Mouse (Mus musculus): ENCODE results near the gene Rtf2. TPM values are rescaled to one million over a fixed set of nuclear protein-coding genes. Genes with fewer than 3 reads are reported as not detected.

The Rtf2 gene
- polyA plus RNA-seq, 1 experiment from 2014 or later, result 95.5 TPM

GRCm38 (mm10) chr2:172467206-172467605 lies 26.9 kb downstream of the Rtf2 start:
- WGBS, result 94% methylated on average over 5 of the region's 5 CpGs
- no peak overlapping the region for H3K4me2 ChIP-seq (replicated peaks; ENCODE audit: low read depth, low read length)
- DNase-seq (ENCODE audit: low spot score) (no peak), ATAC-seq (ENCODE audit: low FRiP score) (no peak)
- no peak overlapping the region for H3K27ac ChIP-seq (ENCODE audit: low read depth, low read length)
- H3K9me3 ChIP-seq (ENCODE audit: control insufficient read depth, low read length), result no peaks in the 10 kb centered on the region
- H3K36me3 ChIP-seq (ENCODE audit: control insufficient read depth, insufficient read depth, low read length), result no peaks in the 10 kb centered on the region; the same call in 1 of the 2 replicates
- no peak overlapping the region for H3K4me3 ChIP-seq (ENCODE audit: low read depth, low read length)
- H3K4me1 ChIP-seq (replicated peaks; ENCODE audit: control insufficient read depth, insufficient read depth, low read length), result no peaks in the 10 kb centered on the region
- H3K9ac ChIP-seq (ENCODE audit: low read depth, low read length), result no peak overlapping the region
- H3K27me3 ChIP-seq (ENCODE audit: control insufficient read depth, insufficient read depth, low read length), result no peaks in the 10 kb centered on the region

- Histone ChIP-seq H3K27me3 (ENCODE audit: control insufficient read depth, insufficient read depth, low read length) (no peaks in the 10 kb centered on the region), H3K9ac (ENCODE audit: low read depth, low read length) (no peak overlapping the region), H3K4me2 (replicated peaks; ENCODE audit: low read depth, low read length) (no peak overlapping the region), H3K9me3 (ENCODE audit: control insufficient read depth, low read length) (no peaks in the 10 kb centered on the region), H3K36me3 (ENCODE audit: control insufficient read depth, insufficient read depth, low read length) (no peaks in the 10 kb centered on the region; the same call in 1 of the 2 replicates), H3K4me1 (replicated peaks; ENCODE audit: control insufficient read depth, insufficient read depth, low read length) (no peaks in the 10 kb centered on the region), H3K27ac (ENCODE audit: low read depth, low read length) (no peak overlapping the region), H3K4me3 (ENCODE audit: low read depth, low read length) (no peak overlapping the region)
- no peak for DNase-seq (ENCODE audit: low spot score)
- 80% methylated on average over 11 of the region's 11 CpGs for WGBS
- ATAC-seq (ENCODE audit: low FRiP score), result no peak
These were observed 28.0 kb downstream of the Rtf2 start for GRCm38 (mm10) chr2:172468346-172468819.

GRCm38 (mm10) chr2:172472318-172472717 lies 32.0 kb downstream of the Rtf2 start, which contains the start of gene Fam209:
Gene Fam209 (plus strand): TSS chr2:172472520.
- no peak for DNase-seq (ENCODE audit: low spot score)
- Histone ChIP-seq H3K27me3 (ENCODE audit: control insufficient read depth, insufficient read depth, low read length) (no peaks in the 10 kb centered on the region), H3K4me1 (replicated peaks; ENCODE audit: control insufficient read depth, insufficient read depth, low read length) (no peaks in the 10 kb centered on the region), H3K27ac (ENCODE audit: low read depth, low read length) (no peak within 1 kb of the TSS), H3K36me3 (ENCODE audit: control insufficient read depth, insufficient read depth, low read length) (no peaks in the 10 kb centered on the region; the same call in 1 of the 2 replicates), H3K9ac (ENCODE audit: low read depth, low read length) (no peak within 1 kb of the TSS), H3K4me2 (replicated peaks; ENCODE audit: low read depth, low read length) (no peak within 1 kb of the TSS), H3K9me3 (ENCODE audit: control insufficient read depth, low read length) (no peaks in the 10 kb centered on the region), H3K4me3 (ENCODE audit: low read depth, low read length) (no peak within 1 kb of the TSS)
- ATAC-seq (ENCODE audit: low FRiP score), result no peak
- 86% methylated on average over 11 of the region's 11 CpGs for WGBS

- Histone ChIP-seq H3K4me3 (ENCODE audit: low read depth, low read length) (no peak overlapping the region), H3K9me3 (ENCODE audit: control insufficient read depth, low read length) (no peaks in the 10 kb centered on the region), H3K36me3 (ENCODE audit: control insufficient read depth, insufficient read depth, low read length) (no peaks in the 10 kb centered on the region; the same call in 1 of the 2 replicates), H3K4me2 (replicated peaks; ENCODE audit: low read depth, low read length) (no peak overlapping the region), H3K9ac (ENCODE audit: low read depth, low read length) (no peak overlapping the region), H3K27ac (ENCODE audit: low read depth, low read length) (no peak overlapping the region), H3K27me3 (ENCODE audit: control insufficient read depth, insufficient read depth, low read length) (no peaks in the 10 kb centered on the region), H3K4me1 (replicated peaks; ENCODE audit: control insufficient read depth, insufficient read depth, low read length) (no peaks in the 10 kb centered on the region)
- 89% methylated on average over 8 of the region's 8 CpGs for WGBS
- no peak for DNase-seq (ENCODE audit: low spot score)
- ATAC-seq (ENCODE audit: low FRiP score), result no peak
These were observed 33.2 kb downstream of the Rtf2 start for GRCm38 (mm10) chr2:172473591-172473990.

- Histone ChIP-seq H3K27ac (ENCODE audit: low read depth, low read length) (no peak overlapping the region), H3K4me3 (ENCODE audit: low read depth, low read length) (no peak overlapping the region), H3K4me1 (replicated peaks; ENCODE audit: control insufficient read depth, insufficient read depth, low read length) (no peaks in the 10 kb centered on the region), H3K9ac (ENCODE audit: low read depth, low read length) (no peak overlapping the region), H3K4me2 (replicated peaks; ENCODE audit: low read depth, low read length) (no peak overlapping the region), H3K36me3 (ENCODE audit: control insufficient read depth, insufficient read depth, low read length) (no peaks in the 10 kb centered on the region), H3K9me3 (ENCODE audit: control insufficient read depth, low read length) (no peaks in the 10 kb centered on the region), H3K27me3 (ENCODE audit: control insufficient read depth, insufficient read depth, low read length) (no peaks in the 10 kb centered on the region)
- WGBS, result 34% methylated on average over 6 of the region's 6 CpGs
- DNase-seq (ENCODE audit: low spot score), result peak; percentile 19
- no peak for ATAC-seq (ENCODE audit: low FRiP score)
These were observed 34.6 kb downstream of the Rtf2 start for GRCm38 (mm10) chr2:172474970-172475369.

- Histone ChIP-seq H3K27ac (ENCODE audit: low read depth, low read length) (no peak overlapping the region), H3K9ac (ENCODE audit: low read depth, low read length) (no peak overlapping the region), H3K36me3 (ENCODE audit: control insufficient read depth, insufficient read depth, low read length) (no peaks in the 10 kb centered on the region), H3K9me3 (ENCODE audit: control insufficient read depth, low read length) (no peaks in the 10 kb centered on the region), H3K27me3 (ENCODE audit: control insufficient read depth, insufficient read depth, low read length) (no peaks in the 10 kb centered on the region), H3K4me2 (replicated peaks; ENCODE audit: low read depth, low read length) (no peak overlapping the region), H3K4me3 (ENCODE audit: low read depth, low read length) (no peak overlapping the region), H3K4me1 (replicated peaks; ENCODE audit: control insufficient read depth, insufficient read depth, low read length) (no peaks in the 10 kb centered on the region)
- WGBS, result 37% methylated on average over 10 of the region's 10 CpGs
- DNase-seq (ENCODE audit: low spot score), result no peak
- ATAC-seq (ENCODE audit: low FRiP score), result no peak
These were observed 36.4 kb downstream of the Rtf2 start for GRCm38 (mm10) chr2:172476707-172477260.

GRCm38 (mm10) chr2:172477350-172477749 lies 37.0 kb downstream of the Rtf2 start:
- no peaks in the 10 kb centered on the region for H3K9me3 ChIP-seq (ENCODE audit: control insufficient read depth, low read length)
- WGBS, result 59% methylated on average over 3 of the region's 3 CpGs
- no peak overlapping the region for H3K27ac ChIP-seq (ENCODE audit: low read depth, low read length)
- H3K36me3 ChIP-seq (ENCODE audit: control insufficient read depth, insufficient read depth, low read length), result no peaks in the 10 kb centered on the region
- DNase-seq (ENCODE audit: low spot score) (no peak), ATAC-seq (ENCODE audit: low FRiP score) (peak; percentile 14; the same call in 1 of the 2 replicates)
- H3K9ac ChIP-seq (ENCODE audit: low read depth, low read length), result no peak overlapping the region
- no peaks in the 10 kb centered on the region for H3K27me3 ChIP-seq (ENCODE audit: control insufficient read depth, insufficient read depth, low read length)
- H3K4me3 ChIP-seq (ENCODE audit: low read depth, low read length), result no peak overlapping the region
- no peak overlapping the region for H3K4me2 ChIP-seq (replicated peaks; ENCODE audit: low read depth, low read length)
- no peaks in the 10 kb centered on the region for H3K4me1 ChIP-seq (replicated peaks; ENCODE audit: control insufficient read depth, insufficient read depth, low read length)

- DNase-seq (ENCODE audit: low spot score), result peak; percentile 70
- Histone ChIP-seq H3K9me3 (ENCODE audit: control insufficient read depth, low read length) (no peaks in the 10 kb centered on the region), H3K4me1 (replicated peaks; ENCODE audit: control insufficient read depth, insufficient read depth, low read length) (no peaks in the 10 kb centered on the region), H3K27me3 (ENCODE audit: control insufficient read depth, insufficient read depth, low read length) (no peaks in the 10 kb centered on the region), H3K4me3 (ENCODE audit: low read depth, low read length) (no peak overlapping the region), H3K27ac (ENCODE audit: low read depth, low read length) (no peak overlapping the region), H3K9ac (ENCODE audit: low read depth, low read length) (no peak overlapping the region), H3K36me3 (ENCODE audit: control insufficient read depth, insufficient read depth, low read length) (no peaks in the 10 kb centered on the region), H3K4me2 (replicated peaks; ENCODE audit: low read depth, low read length) (no peak overlapping the region)
- 9% methylated on average over 2 of the region's 2 CpGs for WGBS
- peak; percentile 30; the same call in 1 of the 2 replicates for ATAC-seq (ENCODE audit: low FRiP score)
These were observed 37.5 kb downstream of the Rtf2 start for GRCm38 (mm10) chr2:172477860-172478259.

GRCm38 (mm10) chr2:172480296-172480695 lies 39.9 kb downstream of the Rtf2 start:
- no peaks in the 10 kb centered on the region for H3K27me3 ChIP-seq (ENCODE audit: control insufficient read depth, insufficient read depth, low read length)
- H3K27ac ChIP-seq (ENCODE audit: low read depth, low read length), result no peak overlapping the region
- no peak for ATAC-seq (ENCODE audit: low FRiP score)
- 75% methylated on average over 7 of the region's 7 CpGs for WGBS
- no peak overlapping the region for H3K9ac ChIP-seq (ENCODE audit: low read depth, low read length)
- H3K9me3 ChIP-seq (ENCODE audit: control insufficient read depth, low read length), result no peaks in the 10 kb centered on the region
- no peak for DNase-seq (ENCODE audit: low spot score)
- no peaks in the 10 kb centered on the region for H3K4me1 ChIP-seq (replicated peaks; ENCODE audit: control insufficient read depth, insufficient read depth, low read length)
- no peak overlapping the region for H3K4me2 ChIP-seq (replicated peaks; ENCODE audit: low read depth, low read length)
- no peak overlapping the region for H3K4me3 ChIP-seq (ENCODE audit: low read depth, low read length)
- H3K36me3 ChIP-seq (ENCODE audit: control insufficient read depth, insufficient read depth, low read length), result no peaks in the 10 kb centered on the region
